Mouse (Mus musculus) thymus, adult 2 months (tissue): Measurements from ENCODE around the gene Prkaa1. TPM values are rescaled to one million over a fixed set of nuclear protein-coding genes. Genes with fewer than 3 reads are reported as not detected.

Source experiments
- DNase-seq: peaks from one replicate; pipeline ENCODE4 v3.0.0; 2021
- H3K27ac ChIP-seq: fragments of 200-500 bp; 2 replicates; pipeline ENCODE4 v1.5.1; 2012; ENCODE audit warnings: low read length, control low read depth; ENCODE audit not compliant: control insufficient read depth, insufficient read depth
- H3K27me3 ChIP-seq: fragments of 200-500 bp; 2 replicates; pipeline ENCODE4 v1.6.1; 2012; ENCODE audit warnings: mild to moderate bottlenecking, low read length, moderate library complexity, mixed read lengths; ENCODE audit not compliant: control insufficient read depth, insufficient read depth
- H3K36me3 ChIP-seq: fragments of 200-500 bp; 2 replicates; pipeline ENCODE4 v1.6.1; 2012; ENCODE audit warnings: mild to moderate bottlenecking, low read length, moderate library complexity; ENCODE audit not compliant: control insufficient read depth, insufficient read depth
- H3K4me1 ChIP-seq: fragments of 200-500 bp; replicated peaks from 2 replicates; pipeline ENCODE4 v1.6.1; 2012; ENCODE audit warnings: low read length; ENCODE audit not compliant: control insufficient read depth, insufficient read depth
- H3K4me3 ChIP-seq: fragments of 200-500 bp; 2 replicates; pipeline ENCODE4 v1.5.1; 2012; ENCODE audit warnings: mild to moderate bottlenecking, low read length, control low read depth, moderate library complexity; ENCODE audit not compliant: control insufficient read depth, insufficient read depth
- CTCF ChIP-seq: fragments of 200-500 bp; IDR thresholded peaks from 2 replicates; pipeline ENCODE4 v1.5.1; 2012; ENCODE audit warnings: mild to moderate bottlenecking, control low read depth, low read length, moderate library complexity, borderline replicate concordance; ENCODE audit not compliant: control insufficient read depth, poor library complexity, insufficient read depth; ENCODE audit errors: extremely low read depth
- POLR2A ChIP-seq: fragments of 200-500 bp; IDR thresholded peaks from 2 replicates; pipeline ENCODE4 v1.6.1; 2012; ENCODE audit warnings: mild to moderate bottlenecking, low read length, control low read depth, moderate library complexity; ENCODE audit not compliant: control insufficient read depth, poor library complexity, insufficient read depth; ENCODE audit errors: extremely low read depth
- WGBS: fragments of 180-500 bp; shearing (Covaris S2); methylation state at CpG from one replicate; pipeline ENCODE4 v1.1.7; 2018; 5-methylcytosine and 5-hydroxymethylcytosine counted together
- polyA plus RNA-seq: library from polyadenylated mRNA; depleted of rRNA; stranded (reverse); fragments of >200 nt; gene quantifications from 2 replicates; pipeline ENCODE4 v1.2.3, GENCODE M21; 2012

Prkaa1 gene
- polyA plus RNA-seq, 1 experiment = 4.7 TPM

DNA sequence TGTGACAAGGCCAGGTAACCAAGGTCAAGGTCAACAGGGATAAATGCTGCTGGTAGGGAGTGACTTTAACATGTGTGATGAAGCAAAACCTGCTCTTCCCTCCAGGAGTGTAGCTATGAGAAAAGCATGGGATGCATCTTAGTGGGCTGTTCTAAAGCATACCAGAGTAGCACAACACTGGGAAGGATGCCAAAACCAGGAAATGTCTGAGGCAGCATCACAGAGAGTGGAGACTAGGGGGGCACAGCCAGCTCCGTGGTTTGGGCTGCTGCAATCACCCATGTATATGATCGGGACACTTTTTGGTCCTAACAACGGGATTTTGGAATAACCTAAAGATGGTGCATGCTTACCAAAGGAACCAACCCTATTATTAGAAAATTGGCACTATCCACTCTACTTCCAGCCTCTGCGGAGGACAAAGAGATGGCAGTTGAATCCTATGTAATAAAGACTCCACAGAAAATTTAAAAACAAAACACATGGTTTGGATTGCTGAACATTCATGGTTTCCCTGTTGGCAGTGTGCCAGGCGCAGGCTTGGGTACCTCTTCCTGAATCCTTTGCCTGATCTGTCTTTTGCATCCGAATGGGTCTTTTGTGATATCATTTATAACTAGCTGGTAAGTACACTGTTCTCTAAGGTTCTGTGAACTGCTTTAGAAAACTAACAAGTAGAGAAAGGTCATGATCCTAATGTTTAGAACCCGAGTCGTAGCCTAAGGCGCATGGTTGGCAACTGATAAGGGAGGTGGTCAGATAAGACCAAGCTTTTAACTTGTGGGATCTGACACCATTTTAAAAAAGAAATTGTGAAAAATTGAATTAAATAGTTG is 5.4 kb upstream of the Prkaa1 start:
- 86% methylated on average over 9 of the region's 9 CpGs for WGBS
- H3K27me3 ChIP-seq = no peaks in the 10 kb centered on the region
- H3K36me3 ChIP-seq = no peaks in the 10 kb centered on the region
- H3K4me1 ChIP-seq = no peaks in the 10 kb centered on the region
- H3K27ac ChIP-seq = no peak overlapping the region
- TF ChIP-seq CTCF (no peak), POLR2A (no peak)
- no peak for DNase-seq
- H3K4me3 ChIP-seq = no peak overlapping the region

DNA sequence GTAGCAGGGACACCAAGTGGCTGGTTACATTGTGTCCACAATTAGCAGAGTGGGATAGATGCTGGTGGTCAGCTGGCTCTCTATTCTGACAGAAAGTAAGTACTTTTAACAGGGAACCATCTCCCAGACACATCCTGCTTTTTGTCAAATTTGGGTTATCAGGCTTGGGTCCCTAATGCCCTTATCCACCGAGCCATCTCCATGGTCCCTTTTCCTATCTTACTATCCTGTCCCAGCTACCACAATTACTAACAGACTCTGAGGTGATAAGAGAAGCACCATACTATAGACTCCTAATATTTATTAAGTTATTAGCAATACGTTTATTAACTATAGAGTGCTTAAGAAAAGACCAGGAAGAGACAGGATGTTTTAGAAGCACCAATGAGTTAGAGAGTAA is 4.3 kb upstream of the Prkaa1 start:
- DNase-seq = no peak
- Histone ChIP-seq H3K27me3 (no peaks in the 10 kb centered on the region), H3K4me3 (no peak overlapping the region), H3K36me3 (no peaks in the 10 kb centered on the region), H3K27ac (no peak overlapping the region), H3K4me1 (no peaks in the 10 kb centered on the region)
- 94% methylated on average over 2 of the region's 2 CpGs for WGBS
- TF ChIP-seq POLR2A (no peak), CTCF (no peak)

DNA sequence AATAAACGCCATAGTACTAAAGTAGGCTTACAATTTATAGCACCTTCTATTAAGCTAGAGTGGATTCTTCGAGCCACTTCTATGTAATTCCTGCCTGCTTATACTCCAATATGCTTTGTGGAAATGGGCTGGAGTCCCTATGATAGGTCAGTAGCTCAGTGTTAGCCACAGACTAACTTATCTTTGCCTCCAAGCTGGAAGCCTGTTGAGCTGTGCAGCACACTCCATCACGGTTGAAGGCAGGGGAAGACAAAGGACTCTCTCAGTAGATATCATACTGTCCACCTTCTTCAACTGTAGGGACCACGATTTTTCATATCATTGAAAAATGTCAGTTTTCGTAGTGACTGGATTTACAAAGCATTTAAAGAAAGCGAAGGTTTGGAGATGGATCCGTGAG is 3.8 kb upstream of the Prkaa1 start:
- Histone ChIP-seq H3K36me3 (no peaks in the 10 kb centered on the region), H3K27me3 (no peaks in the 10 kb centered on the region), H3K4me1 (no peaks in the 10 kb centered on the region), H3K4me3 (no peak overlapping the region), H3K27ac (no peak overlapping the region)
- no peak for DNase-seq
- 93% methylated on average over 7 of the region's 7 CpGs for WGBS
- TF ChIP-seq POLR2A = no peak
- no peak for TF ChIP-seq CTCF

DNA sequence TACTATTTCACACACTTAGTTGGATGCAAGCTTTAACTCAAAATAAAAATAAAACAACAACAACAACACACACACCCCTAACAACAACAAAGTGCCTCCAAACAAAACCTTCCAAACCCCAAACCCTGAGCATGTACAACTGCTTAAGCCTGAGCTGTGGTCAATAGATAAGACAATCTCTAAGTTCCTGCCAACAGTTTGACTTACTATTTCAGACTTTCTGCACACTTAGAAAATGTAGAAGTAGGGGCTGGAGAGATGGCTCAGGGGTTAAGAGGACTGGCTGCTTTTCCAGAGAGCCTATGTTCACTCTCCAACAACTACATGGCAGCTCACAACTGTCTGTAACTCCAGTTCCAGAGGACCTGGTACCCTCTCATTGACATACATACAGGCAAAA is 3.3 kb upstream of the Prkaa1 start:
- no peaks in the 10 kb centered on the region for H3K4me1 ChIP-seq
- H3K36me3 ChIP-seq = no peaks in the 10 kb centered on the region
- H3K27me3 ChIP-seq = no peaks in the 10 kb centered on the region
- DNase-seq = no peak
- H3K27ac ChIP-seq = no peak overlapping the region
- TF ChIP-seq CTCF = no peak
- no peak for TF ChIP-seq POLR2A
- H3K4me3 ChIP-seq = no peak overlapping the region

DNA sequence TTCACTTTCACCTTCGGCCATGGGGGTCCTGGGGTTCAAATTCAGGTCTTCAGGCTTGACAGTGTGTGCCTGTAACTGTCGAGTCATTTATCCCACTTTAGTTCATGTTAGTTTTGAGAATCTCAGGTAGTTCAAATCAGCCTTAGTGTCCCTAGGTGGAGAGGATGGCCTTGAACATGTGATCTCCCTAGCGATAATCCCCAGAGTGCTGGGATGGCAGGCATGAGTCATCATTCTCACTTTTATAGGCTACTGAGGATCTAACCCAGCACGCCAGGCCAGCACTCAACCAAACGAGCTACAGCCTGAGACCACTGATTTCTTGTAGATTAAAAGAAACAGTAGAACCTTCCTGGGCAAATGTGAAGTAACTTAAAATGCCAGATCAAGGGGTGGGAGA is 1.6 kb upstream of the Prkaa1 start:
- TF ChIP-seq POLR2A = no peak
- no peak for TF ChIP-seq CTCF
- 76% methylated on average over 5 of the region's 5 CpGs for WGBS
- Histone ChIP-seq H3K27me3 (no peaks in the 10 kb centered on the region), H3K27ac (no peak overlapping the region), H3K4me1 (no peaks in the 10 kb centered on the region), H3K4me3 (no peak overlapping the region), H3K36me3 (no peaks in the 10 kb centered on the region)
- DNase-seq = no peak

DNA sequence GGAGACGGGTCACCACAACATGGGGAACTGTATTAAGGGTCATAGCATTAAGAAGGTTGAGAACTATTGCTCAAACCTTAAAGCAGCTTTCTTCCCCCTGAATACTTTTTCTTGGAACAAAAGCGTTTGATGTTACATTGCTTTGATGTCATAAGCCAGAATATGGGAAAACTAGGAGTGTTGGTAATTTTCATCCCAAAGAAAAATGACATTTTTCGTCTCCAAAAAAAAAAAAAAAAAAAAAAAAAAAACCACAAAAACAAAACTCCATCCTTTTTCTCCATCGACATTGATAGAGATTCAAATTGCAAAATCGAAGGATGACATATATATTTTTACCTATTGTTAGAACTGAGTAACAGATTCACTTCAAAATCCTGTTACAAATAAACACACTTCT is 947 bp upstream of the Prkaa1 start:
- 75% methylated on average over 5 of the region's 5 CpGs for WGBS
- no peaks in the 10 kb centered on the region for H3K4me1 ChIP-seq

GRCm38 (mm10) chr15:5144021-5144778 is 539 bp downstream of the Prkaa1 start:
- H3K4me3 ChIP-seq = peak overlapping the region; percentile 76
- no peaks in the 10 kb centered on the region for H3K27me3 ChIP-seq
- DNase-seq = peak; percentile 66
- no peak overlapping the region for H3K27ac ChIP-seq
- no peaks in the 10 kb centered on the region for H3K36me3 ChIP-seq
- whole genome bisulfite sequencing = under 1% methylated on average over 61 of the region's 61 CpGs
- TF ChIP-seq CTCF (peak; percentile 55; the same call in 1 of the 2 replicates), POLR2A (no peak)
- H3K4me1 ChIP-seq = no peaks in the 10 kb centered on the region

More for the DNA sequence above, 947 bp upstream of the Prkaa1 start:
- H3K4me3 ChIP-seq = no peak overlapping the region
- DNase-seq = no peak
- H3K27me3 ChIP-seq = no peaks in the 10 kb centered on the region
- H3K27ac ChIP-seq = no peak overlapping the region
- TF ChIP-seq CTCF (no peak), POLR2A (no peak)
- H3K36me3 ChIP-seq = no peaks in the 10 kb centered on the region
